Mouse (Mus musculus) kidney, adult 9 months (tissue): Measurements from ENCODE around the gene Tubb1.

Source experiments
- DNase-seq: peaks from one replicate; pipeline ENCODE4 v3.0.0; 2022

Tubb1 gene

DNA sequence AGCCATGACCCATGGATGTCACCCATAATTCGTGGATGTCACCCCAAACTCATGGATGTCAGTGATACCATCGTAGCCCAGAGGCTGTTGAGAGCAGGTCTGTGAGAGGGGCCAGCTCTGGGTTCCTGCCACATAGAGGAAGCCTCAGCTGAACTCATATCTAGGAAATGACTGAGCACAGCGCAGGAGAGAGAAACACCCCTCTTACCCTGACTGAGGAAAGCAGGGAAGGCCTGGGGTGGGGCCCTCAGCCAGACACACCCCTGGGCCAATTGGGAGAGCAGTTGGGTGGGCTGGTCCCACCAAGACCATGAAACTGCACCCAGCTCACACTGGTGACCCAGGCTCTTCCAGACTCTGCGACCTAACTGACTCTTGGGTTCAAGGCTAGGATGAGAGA lies at the start of gene Tubb1:
Gene Tubb1 (plus strand): TSS at position 343 of the 400 bp plus-strand sequence.
- DNase-seq: no peak

DNA sequence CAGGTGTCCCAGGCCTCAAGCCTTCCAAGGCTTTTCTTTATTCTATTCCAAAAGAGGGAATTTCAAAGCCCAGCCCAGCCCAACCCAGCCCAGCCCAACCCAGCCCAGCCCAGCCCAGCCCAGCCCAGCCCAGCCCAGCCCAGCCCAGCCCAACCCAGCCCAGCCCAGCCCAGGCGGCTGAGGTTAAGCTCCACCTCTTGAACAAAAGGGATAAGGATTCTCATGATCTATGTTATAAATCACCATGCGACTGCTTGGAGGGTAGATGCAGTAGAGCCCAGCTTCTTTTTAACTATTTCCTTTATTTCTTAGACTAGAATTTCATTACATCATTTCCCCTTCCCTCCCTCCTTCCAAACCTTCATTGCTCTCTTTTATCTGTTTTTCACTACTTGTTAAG lies 40.3 kb upstream of the Tubb1 start:
- no peak for DNase-seq

- DNase-seq: no peak
Observed at GRCm38 (mm10) chr2:174413127-174413526, 37.4 kb upstream of the Tubb1 start.

DNA sequence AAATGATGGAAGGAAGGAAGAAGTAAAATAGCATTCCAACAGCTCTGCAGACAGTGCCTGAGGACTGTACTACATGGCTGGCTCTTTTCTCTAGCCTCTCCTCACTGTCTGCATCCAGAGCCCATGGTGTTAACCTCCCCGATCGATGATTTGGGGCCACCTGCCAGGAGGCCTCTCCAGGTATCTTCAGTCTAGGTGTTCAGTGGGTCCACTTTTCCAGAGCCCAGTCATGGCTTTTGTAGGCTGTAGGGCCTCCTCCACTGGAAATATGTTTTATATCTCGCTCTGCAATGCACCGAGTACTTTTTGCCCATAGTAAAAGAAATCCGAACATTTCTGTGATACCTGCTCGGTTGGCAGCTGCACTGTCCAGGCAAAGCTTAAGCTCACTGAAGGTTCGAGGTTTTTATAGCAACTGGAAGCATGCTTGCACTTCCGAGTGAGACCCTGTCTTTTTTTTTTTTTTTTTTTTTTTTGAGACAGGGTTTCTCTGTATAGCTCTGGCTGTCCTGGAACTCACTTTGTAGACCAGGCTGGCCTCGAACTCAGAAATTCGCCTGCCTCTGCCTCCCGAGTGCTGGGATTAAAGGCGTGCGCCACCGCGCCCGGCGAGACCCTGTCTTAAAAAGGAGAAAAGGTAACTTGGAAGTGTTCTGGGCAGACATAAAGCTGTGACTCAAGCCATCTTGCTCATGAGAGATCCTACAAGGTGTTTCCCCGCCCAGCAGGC lies 35.3 kb upstream of the Tubb1 start:
- no peak for DNase-seq

DNA sequence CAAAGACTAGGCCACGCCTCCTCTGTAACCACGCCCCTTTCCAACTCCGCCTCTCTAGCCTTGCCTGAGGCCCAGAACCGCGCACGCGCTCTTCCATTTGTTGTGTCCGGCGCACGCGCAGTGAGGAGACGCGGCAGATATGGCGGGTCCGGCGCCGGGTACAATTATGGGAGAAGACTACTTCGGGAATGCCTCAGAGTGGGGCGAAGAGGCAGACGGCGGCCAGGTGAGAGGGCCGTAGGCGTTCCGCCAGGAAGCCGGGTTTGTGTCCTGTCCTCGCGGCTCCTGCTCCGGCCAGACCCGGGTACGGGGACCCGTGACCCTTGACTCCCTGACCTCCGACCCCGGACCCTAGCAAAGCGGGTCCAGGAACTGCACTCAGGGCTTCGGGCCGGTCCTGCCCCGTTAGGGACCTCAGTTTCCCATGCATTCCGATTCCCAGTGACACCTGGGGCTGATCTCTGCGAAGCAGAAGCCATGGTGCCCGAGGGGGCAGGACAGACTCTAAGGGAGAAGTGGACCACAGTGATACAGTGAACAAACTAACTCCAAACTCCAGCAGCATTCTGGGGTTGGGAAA lies 34.7 kb upstream of the Tubb1 start, which contains the start of gene Nelfcd:
Gene Nelfcd (plus strand): TSS at position 74 of the 580 bp plus-strand sequence.
- peak; percentile 97 for DNase-seq

DNA sequence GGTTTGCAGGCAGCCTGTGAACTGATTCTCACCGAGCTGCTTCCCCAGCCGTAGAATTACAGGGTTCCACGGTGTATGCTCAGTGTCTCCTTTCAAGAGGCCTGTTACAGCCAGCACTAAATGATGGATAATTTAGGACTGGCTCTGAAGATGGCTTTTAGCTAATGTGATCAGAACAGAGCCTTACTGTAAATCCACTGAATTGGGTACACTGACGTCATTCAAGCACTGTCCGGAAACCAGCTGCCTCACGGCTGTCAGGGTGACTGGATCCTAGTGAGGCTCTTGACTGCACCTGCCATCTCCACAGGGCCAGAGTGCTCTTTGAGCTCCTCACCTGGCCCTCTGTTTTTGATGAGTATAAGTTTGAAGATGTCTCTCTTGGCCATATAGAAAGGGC lies 29.4 kb upstream of the Tubb1 start:
- DNase-seq: no peak

GRCm38 (mm10) chr2:174424301-174425085 lies 26.0 kb upstream of the Tubb1 start:
- DNase-seq: no peak

DNA sequence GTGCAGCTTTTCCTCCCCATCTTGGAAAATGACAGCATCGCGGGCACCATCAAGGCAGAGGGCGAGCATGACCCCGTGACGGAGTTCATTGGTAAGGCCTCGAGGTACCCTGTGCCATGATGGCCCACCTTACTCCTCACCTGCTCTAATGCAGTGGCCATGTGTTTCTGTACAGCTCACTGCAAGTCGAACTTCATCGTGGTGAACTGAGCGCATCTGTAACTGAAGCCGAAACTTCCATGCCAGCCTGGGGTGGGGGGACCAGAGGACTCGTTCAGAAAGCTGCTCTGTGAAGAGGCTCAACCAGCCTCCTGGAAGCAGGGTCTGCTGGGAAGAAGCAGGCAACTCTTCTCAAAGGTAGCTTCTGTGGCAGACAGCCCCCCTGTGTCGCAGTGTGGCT lies 23.6 kb upstream of the Tubb1 start:
- no peak for DNase-seq

DNA sequence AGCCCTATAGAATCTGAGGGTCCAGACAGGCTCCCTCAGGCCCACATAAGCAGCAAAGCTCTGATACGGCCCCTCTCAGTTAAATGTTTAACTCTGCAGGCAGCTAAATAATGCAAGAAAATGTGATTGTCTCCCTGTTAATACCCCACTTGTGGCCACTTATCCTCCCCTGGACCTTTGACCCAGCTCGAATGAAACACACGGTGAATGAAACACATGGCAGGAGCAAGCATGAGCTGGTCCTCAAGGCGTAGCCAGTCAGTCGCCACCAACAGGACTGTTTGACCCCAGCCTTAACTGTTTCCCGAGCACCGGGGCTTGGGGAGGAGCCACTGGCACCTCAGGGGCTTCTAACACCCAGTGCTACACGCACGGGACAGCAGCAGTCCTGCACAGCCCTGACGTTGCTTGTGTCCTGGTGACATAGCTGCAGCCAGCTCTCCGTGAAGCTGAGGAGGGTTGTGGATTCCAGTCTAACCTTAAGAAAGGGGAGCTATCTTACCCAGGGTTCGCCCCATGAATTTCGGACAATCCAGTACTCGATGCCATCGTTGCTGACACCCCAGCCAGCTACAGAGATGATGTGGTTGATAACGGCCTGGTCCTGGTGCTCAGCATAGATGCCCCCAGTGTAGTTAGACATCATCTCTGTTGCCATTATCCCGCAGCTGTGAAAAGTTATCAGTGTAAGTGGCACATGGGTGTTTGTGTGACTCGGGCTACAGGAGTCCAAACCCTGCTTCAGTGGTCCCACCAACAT lies 22.2 kb upstream of the Tubb1 start:
- peak; percentile 58 for DNase-seq

- no peak for DNase-seq
Observed at GRCm38 (mm10) chr2:174428996-174429591, 21.4 kb upstream of the Tubb1 start.

DNA sequence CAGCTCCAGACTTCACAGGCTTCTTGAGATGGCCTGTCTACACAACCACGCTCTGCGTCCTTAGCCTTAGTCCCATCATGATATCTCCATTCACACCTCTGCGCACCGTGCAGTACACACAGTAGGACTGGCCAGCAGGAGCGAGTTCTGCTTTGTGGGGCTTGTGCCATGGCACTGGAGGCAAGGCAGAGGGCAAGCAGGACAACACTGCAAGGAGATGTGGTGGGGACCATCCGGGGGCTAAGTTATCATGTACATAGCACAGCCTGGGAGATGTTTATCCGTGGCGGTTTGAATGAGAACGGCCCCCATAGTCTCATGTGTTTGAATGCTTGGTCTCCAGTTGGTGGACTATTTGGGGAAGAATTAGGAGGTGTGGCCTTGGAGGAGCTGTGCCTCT lies 15.6 kb upstream of the Tubb1 start:
- no peak for DNase-seq

GRCm38 (mm10) chr2:174436076-174436701 lies 14.3 kb upstream of the Tubb1 start:
- no peak for DNase-seq

GRCm38 (mm10) chr2:174436916-174437696 lies 13.4 kb upstream of the Tubb1 start:
- no peak for DNase-seq

- DNase-seq: no peak
Observed at GRCm38 (mm10) chr2:174437697-174437982, 12.9 kb upstream of the Tubb1 start.

DNA sequence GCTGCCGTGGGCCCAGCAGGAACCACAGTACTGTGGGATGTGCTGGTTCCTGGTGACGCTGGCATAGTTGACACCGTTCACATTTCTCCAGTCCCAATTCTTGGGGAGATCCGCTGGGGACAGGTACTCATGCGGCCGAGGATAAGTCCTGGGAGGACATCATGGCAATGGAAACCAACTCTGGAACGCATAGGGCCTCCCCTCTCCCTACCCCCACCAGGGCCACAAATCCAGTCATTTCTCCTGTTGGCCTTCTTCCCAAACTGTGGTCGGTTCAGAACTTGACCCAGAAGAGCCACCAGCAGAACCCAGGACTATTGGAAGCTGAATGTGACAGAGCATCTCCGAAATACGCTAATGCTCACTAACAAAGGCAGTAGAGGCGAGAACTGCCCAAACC lies 12.3 kb upstream of the Tubb1 start:
- no peak for DNase-seq

DNA sequence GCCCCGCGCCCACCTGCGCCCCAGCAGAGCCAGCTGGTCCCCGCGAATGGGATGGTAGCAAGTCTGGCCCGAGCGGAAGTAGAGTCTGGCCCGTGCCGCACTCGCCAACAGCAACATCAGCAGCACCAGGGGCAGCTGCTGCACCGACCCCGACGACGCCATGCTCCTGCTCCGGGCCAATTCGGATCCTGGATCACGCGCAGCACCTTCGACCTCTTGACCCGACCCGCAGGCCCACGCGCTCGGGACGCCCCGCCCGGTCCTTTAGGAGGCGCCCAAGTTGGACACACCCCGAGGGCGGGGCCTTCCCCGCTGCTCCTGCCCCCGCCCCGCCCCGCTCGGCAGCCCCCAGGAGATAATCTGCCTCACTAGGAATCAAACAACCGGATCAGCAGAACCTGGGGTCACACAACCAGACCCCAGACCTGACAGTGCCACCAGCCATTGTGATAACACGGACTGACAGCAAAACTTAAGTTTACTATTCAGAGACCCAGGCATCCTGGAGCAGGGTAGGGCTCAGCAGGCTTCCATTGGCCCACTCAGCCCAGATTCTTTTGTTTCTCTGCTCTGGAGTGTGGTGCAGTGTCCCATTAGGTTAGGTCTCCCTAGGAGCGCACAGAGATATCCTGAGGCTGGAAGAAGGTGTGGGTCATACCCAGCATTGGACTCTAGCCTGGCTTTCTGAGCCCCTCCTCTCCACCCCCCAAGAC lies 11.6 kb upstream of the Tubb1 start, which contains the start of gene Ctsz:
Gene Ctsz (minus strand): TSS at position 303 of the 713 bp plus-strand sequence.
- peak; percentile 82 for DNase-seq

- no peak for DNase-seq
Observed at GRCm38 (mm10) chr2:174439450-174439838, 11.1 kb upstream of the Tubb1 start.

GRCm38 (mm10) chr2:174439961-174440360 lies 10.5 kb upstream of the Tubb1 start:
- DNase-seq: no peak

DNA sequence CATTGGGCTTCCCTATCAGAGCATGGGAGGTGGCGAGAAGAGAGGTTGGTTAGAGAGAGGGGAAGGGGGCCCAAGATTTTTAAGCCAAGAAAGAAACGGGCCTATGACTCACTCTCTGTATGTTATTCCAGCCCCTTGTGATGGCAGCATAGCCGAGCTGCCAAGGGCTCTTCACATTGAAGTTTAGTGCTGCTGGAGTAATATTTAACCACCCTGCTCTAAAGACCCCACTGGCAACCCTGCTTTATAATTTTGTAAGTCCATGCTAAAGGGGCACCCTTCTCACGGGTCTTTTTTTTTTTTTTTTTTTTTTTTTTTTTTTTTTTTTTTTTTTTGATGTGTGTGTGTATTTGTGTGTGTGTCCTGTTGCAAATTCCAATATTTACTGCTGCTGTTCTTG lies 8.6 kb upstream of the Tubb1 start:
- DNase-seq: no peak

DNA sequence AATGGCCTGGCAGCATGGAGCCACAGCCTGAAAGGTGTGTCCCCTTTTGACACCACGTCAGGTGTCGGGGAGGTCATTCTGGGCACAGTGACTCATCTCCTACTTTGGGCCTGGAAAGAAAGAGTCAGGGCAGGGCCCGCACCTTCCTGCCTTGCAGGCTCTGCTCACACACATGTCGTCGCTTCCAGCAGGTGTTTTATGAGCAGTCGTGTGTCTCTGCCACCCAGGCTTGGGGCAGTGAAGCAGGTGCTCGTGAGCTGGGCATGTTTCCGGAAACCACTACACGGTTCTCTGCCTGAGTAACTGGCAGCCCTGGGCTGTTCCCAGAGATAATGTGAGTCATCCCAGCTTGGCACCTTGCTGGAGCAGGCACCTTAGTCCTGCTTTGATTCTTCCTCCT lies 8.0 kb upstream of the Tubb1 start:
- no peak for DNase-seq

DNA sequence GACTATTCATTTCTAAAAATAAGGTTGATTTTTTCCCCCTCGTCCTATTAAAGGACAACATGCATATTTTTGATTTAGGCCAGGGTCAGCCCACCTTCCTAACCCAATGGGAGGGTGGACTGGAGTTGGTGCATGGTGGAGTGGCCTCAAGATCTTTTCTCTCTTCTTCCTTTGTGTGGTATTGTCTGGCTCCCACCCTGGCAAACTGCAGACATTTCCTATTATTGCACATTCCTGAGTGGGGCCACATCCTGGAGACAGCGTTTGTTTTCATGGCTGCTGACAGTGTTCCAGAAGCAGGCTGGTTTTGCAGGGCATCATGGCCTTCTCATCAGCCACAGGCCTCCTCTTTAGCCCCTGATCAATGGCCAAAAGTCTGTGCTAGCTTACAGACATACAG lies 7.4 kb upstream of the Tubb1 start:
- DNase-seq: no peak
